Mouse (Mus musculus): ENCODE results near the gene Cgnl1. TPM values are rescaled to one million over a fixed set of nuclear protein-coding genes. Genes with fewer than 3 reads are reported as not detected.

The Cgnl1 gene
- polyA plus RNA-seq, 1 experiment from 2014 or later = 2.2 TPM

DNA sequence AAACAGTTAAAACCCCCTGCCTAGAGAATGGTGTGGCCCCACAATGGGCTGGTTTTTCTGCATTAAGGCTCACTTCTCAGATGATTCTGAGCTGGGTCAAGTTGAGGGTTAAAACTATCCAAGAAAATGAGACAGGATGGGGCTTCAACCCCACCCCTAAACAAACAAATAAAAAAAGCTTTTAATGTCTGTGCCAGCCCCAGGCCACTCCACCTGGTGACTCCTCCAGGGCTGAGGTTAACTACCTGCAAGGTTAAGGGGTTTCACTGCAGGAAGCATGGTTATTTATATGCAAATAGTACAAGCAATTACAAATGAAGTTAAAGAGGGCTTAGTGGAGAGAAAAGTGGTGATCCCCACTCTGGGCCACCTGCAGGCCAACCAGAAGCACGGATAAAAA, 8.1 kb downstream of the Cgnl1 start:
- ATAC-seq (no peak), DNase-seq (no peak)
- Histone ChIP-seq H3K9me3 (ENCODE audit: low read length) (no peaks in the 10 kb centered on the region), H3K4me1 (ENCODE audit: insufficient read depth) (no peaks in the 10 kb centered on the region), H3K4me3 (ENCODE audit: low read depth, low read length) (no peak overlapping the region), H3K36me3 (replicated peaks; ENCODE audit: insufficient read depth, low read length) (no peaks in the 10 kb centered on the region), H3K4me2 (ENCODE audit: low read depth, low read length) (no peak overlapping the region), H3K27ac (ENCODE audit: low read depth) (no peak overlapping the region), H3K27me3 (ENCODE audit: insufficient read depth, low read length) (no peaks in the 10 kb centered on the region), H3K9ac (replicated peaks) (no peak overlapping the region)
- WGBS (ENCODE audit: insufficient replicate concordance) = 39% methylated on average over 1 of the region's 1 CpGs
- TF ChIP-seq EP300 (IDR thresholded peaks at IDR 0.05; ENCODE audit: low read depth) = no peak
- TF ChIP-seq CTCF (IDR thresholded peaks at IDR 0.05; ENCODE audit: low read depth) = no peak

DNA sequence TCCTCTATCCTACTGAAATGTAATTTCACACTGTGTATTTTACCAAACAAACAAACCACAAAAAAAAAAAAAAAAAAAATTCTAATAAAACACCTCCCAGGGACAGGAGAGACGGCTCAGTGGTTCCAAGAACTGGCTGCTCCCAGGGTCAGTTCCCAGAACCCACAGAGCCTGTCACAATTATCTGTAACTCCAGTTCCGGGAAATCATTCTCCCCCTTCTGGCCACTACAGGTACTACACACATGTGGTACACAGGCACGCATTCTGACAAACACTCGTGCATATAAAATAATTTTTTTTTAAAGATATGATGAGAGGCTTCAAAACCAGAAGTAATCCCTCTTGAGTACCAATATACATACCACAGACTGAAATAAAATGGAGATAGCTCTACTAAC, 9.7 kb downstream of the Cgnl1 start:
- Histone ChIP-seq H3K4me2 (ENCODE audit: low read depth, low read length) (no peak overlapping the region), H3K27ac (ENCODE audit: low read depth) (no peak overlapping the region), H3K36me3 (replicated peaks; ENCODE audit: insufficient read depth, low read length) (no peaks in the 10 kb centered on the region), H3K4me3 (ENCODE audit: low read depth, low read length) (no peak overlapping the region), H3K9me3 (ENCODE audit: low read length) (no peaks in the 10 kb centered on the region), H3K4me1 (ENCODE audit: insufficient read depth) (no peaks in the 10 kb centered on the region), H3K27me3 (ENCODE audit: insufficient read depth, low read length) (no peaks in the 10 kb centered on the region), H3K9ac (replicated peaks) (no peak overlapping the region)
- ATAC-seq = no peak
- peak; percentile 55 for TF ChIP-seq CTCF (IDR thresholded peaks at IDR 0.05; ENCODE audit: low read depth)
- TF ChIP-seq EP300 (IDR thresholded peaks at IDR 0.05; ENCODE audit: low read depth) = no peak
- DNase-seq = no peak
- WGBS (ENCODE audit: insufficient replicate concordance) = 81% methylated on average over 4 of the region's 4 CpGs

DNA sequence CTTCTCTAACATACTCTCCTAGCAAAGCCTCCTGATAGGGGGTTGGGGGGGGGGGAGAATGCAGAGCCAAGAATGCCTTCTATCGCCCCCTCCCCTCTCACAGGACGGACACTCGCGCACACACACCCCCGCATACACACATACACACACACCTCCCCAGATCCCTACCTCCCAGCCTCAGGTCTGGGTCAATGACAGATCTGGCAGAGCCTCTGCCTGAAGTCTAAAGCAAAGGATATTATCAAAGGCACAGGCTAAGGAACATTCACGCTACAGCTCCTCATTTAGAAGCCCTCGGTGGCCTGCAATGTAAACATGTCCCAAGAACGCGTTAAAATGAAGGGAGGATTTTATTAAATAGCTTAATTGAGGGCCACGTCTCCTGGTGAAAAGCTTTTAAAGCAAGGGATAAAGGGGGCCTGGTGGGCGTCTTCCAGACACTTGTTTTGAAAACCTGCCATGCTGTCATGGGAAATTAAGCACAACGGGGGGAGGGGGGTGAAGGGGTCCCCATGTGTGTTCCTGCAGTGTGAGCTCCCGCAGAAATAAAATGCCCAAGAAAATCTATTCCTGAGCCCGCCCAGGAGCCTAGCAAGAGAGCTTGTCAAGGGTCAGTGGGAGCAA, 10.8 kb downstream of the Cgnl1 start:
- H3K27ac ChIP-seq (ENCODE audit: low read depth) = no peak overlapping the region
- 58% methylated on average over 14 of the region's 14 CpGs for WGBS (ENCODE audit: insufficient replicate concordance)
- no peaks in the 10 kb centered on the region for H3K36me3 ChIP-seq (replicated peaks; ENCODE audit: insufficient read depth, low read length)
- H3K4me3 ChIP-seq (ENCODE audit: low read depth, low read length) = no peak overlapping the region
- H3K4me1 ChIP-seq (ENCODE audit: insufficient read depth) = peaks cover under 1% of the 10 kb centered on the region; the same call in 1 of the 2 replicates
- ATAC-seq (no peak), DNase-seq (no peak)
- H3K27me3 ChIP-seq (ENCODE audit: insufficient read depth, low read length) = no peaks in the 10 kb centered on the region
- no peaks in the 10 kb centered on the region for H3K9me3 ChIP-seq (ENCODE audit: low read length)
- H3K4me2 ChIP-seq (ENCODE audit: low read depth, low read length) = no peak overlapping the region
- TF ChIP-seq CTCF (IDR thresholded peaks at IDR 0.05; ENCODE audit: low read depth) = no peak
- no peak for TF ChIP-seq EP300 (IDR thresholded peaks at IDR 0.05; ENCODE audit: low read depth)
- no peak overlapping the region for H3K9ac ChIP-seq (replicated peaks)

DNA sequence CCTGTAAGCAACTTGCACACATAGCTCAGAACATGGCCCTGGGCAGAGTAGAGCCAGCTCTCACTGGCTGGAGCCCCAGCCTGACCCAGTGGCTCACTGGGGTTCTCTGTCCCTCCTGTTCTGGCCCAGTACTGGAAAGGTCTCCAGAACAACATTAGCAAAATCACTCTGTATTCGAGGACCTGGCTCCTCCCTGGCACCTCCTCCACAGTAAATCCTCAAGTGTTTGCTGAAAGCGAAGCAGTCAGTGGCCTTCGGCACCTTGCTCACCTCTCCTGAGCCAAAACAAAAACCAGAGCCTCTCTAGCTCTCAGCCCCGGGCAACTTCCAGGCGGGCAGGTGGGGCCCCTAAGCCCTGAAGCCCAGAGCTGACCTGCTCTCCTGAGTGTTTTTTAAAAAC, 11.5 kb downstream of the Cgnl1 start:
- TF ChIP-seq EP300 (IDR thresholded peaks at IDR 0.05; ENCODE audit: low read depth) (no peak), CTCF (IDR thresholded peaks at IDR 0.05; ENCODE audit: low read depth) (no peak)
- no peaks in the 10 kb centered on the region for H3K9me3 ChIP-seq (ENCODE audit: low read length)
- H3K36me3 ChIP-seq (replicated peaks; ENCODE audit: insufficient read depth, low read length) = no peaks in the 10 kb centered on the region
- no peak overlapping the region for H3K27ac ChIP-seq (ENCODE audit: low read depth)
- DNase-seq = no peak
- no peak overlapping the region for H3K4me3 ChIP-seq (ENCODE audit: low read depth, low read length)
- no peak overlapping the region for H3K4me2 ChIP-seq (ENCODE audit: low read depth, low read length)
- H3K27me3 ChIP-seq (ENCODE audit: insufficient read depth, low read length) = no peaks in the 10 kb centered on the region
- peaks cover 2% of the 10 kb centered on the region; the same call in 1 of the 2 replicates for H3K4me1 ChIP-seq (ENCODE audit: insufficient read depth)
- WGBS (ENCODE audit: insufficient replicate concordance) = 54% methylated on average over 5 of the region's 5 CpGs
- no peak for ATAC-seq
- H3K9ac ChIP-seq (replicated peaks) = no peak overlapping the region

DNA sequence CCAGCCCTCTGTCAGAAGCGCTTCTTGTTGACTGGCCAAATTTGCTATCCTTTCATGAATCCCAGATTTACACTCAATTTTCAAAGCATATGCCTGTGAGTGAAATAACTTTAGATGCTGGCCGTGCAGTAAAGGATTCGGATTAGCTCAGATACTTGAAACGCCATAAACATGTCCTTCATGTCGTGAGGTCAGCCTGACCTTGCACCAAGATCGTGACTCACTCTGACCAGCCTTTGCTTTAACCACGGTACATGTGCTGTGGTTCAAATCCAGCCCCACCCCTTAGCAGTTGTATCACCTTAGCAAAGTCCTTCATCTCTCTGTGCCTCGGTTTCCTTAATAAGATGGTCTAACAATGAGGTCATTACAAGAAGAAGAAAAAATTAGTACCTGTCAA, 14.0 kb downstream of the Cgnl1 start:
- Histone ChIP-seq H3K4me3 (ENCODE audit: low read depth, low read length) (no peak overlapping the region), H3K27me3 (ENCODE audit: insufficient read depth, low read length) (no peaks in the 10 kb centered on the region), H3K9ac (replicated peaks) (no peak overlapping the region), H3K9me3 (ENCODE audit: low read length) (no peaks in the 10 kb centered on the region), H3K4me1 (ENCODE audit: insufficient read depth) (peaks cover 2% of the 10 kb centered on the region; the same call in 1 of the 2 replicates), H3K27ac (ENCODE audit: low read depth) (no peak overlapping the region), H3K36me3 (replicated peaks; ENCODE audit: insufficient read depth, low read length) (no peaks in the 10 kb centered on the region), H3K4me2 (ENCODE audit: low read depth, low read length) (no peak overlapping the region)
- ATAC-seq (no peak), DNase-seq (no peak)
- TF ChIP-seq EP300 (IDR thresholded peaks at IDR 0.05; ENCODE audit: low read depth) (no peak), CTCF (IDR thresholded peaks at IDR 0.05; ENCODE audit: low read depth) (no peak)
- 68% methylated on average over 8 of the region's 8 CpGs for WGBS (ENCODE audit: insufficient replicate concordance)

DNA sequence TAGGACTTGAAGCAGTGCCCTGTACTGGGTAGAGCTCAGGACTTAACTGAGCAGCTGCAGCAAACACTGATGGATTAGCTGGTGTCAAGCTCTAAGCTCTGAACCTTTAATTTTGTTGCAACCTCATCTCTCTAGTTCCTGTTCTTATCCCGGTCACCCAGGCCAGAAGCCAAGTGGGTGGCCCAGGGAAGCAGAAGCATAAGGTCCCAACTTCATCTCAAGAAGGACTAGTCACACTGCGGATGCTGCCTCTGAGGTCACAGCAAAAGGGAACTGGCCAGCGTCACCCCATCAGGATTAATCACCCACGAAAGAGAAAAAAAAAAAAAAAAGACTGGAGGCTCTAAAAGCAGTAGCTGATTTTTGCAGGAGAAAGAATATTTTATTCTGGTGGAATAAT, 14.5 kb downstream of the Cgnl1 start:
- no peak for DNase-seq
- Histone ChIP-seq H3K4me3 (ENCODE audit: low read depth, low read length) (no peak overlapping the region), H3K4me1 (ENCODE audit: insufficient read depth) (peaks cover 2% of the 10 kb centered on the region; the same call in 1 of the 2 replicates), H3K9ac (replicated peaks) (no peak overlapping the region), H3K27ac (ENCODE audit: low read depth) (no peak overlapping the region), H3K27me3 (ENCODE audit: insufficient read depth, low read length) (no peaks in the 10 kb centered on the region), H3K4me2 (ENCODE audit: low read depth, low read length) (no peak overlapping the region), H3K9me3 (ENCODE audit: low read length) (no peaks in the 10 kb centered on the region), H3K36me3 (replicated peaks; ENCODE audit: insufficient read depth, low read length) (no peaks in the 10 kb centered on the region)
- TF ChIP-seq CTCF (IDR thresholded peaks at IDR 0.05; ENCODE audit: low read depth) (no peak), EP300 (IDR thresholded peaks at IDR 0.05; ENCODE audit: low read depth) (no peak)
- ATAC-seq = no peak
- WGBS (ENCODE audit: insufficient replicate concordance) = 41% methylated on average over 4 of the region's 4 CpGs

Measured in liver, postnatal 0 days (tissue).